Mouse (Mus musculus) embryonic fibroblast, embryonic 13.5 days (primary cell): ENCODE results near the gene Gzmm.

ENCODE experiments used
- CTCF ChIP-seq: IDR thresholded peaks from 2 replicates; pipeline ENCODE4 v1.5.1; 2011; ENCODE audit warnings: mild to moderate bottlenecking, control low read depth, low read length, moderate library complexity, borderline replicate concordance; ENCODE audit not compliant: insufficient read depth
- POLR2A ChIP-seq: IDR thresholded peaks from 2 replicates; pipeline ENCODE4 v1.6.1; 2011; ENCODE audit warnings: low read depth, mild to moderate bottlenecking, control low read depth, low read length, moderate library complexity

DNA sequence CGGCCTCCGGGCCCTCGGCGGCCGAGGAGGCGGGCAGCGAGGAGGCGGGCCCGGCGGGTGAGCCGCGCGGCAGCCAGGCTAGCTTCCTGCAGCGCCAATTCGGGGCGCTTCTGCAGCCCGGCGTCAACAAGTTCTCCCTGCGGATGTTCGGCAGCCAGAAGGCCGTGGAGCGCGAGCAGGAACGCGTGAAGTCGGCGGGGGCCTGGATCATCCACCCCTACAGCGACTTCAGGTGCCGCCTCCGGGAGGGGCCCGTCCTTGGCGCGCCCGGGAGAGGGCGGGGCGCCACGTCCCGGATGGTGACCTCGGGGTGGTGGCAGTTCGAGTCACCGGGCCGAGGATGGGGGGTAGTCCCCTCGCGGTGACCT, 28.2 kb downstream of the Gzmm start:
- TF ChIP-seq POLR2A, result no peak
- no peak for TF ChIP-seq CTCF
